Mouse (Mus musculus) kidney, adult 9 months (tissue): ENCODE measurements around the gene Ppm1l.

Experiments used
- DNase-seq: peaks from one replicate; pipeline ENCODE4 v3.0.0; 2022

Ppm1l gene

GRCm38 (mm10) chr3:69502009-69502408 is 185.3 kb downstream of the Ppm1l start:
- no peak for DNase-seq

- DNase-seq: no peak
Observed at GRCm38 (mm10) chr3:69502527-69502926, 185.9 kb downstream of the Ppm1l start.

GRCm38 (mm10) chr3:69505090-69505489 is 188.4 kb downstream of the Ppm1l start:
- DNase-seq: no peak

- DNase-seq: no peak
Observed at GRCm38 (mm10) chr3:69506352-69506751, 189.7 kb downstream of the Ppm1l start.

GRCm38 (mm10) chr3:69509411-69509952 is 192.8 kb downstream of the Ppm1l start:
- DNase-seq: no peak

- no peak for DNase-seq
Observed at GRCm38 (mm10) chr3:69511881-69512280, 195.2 kb downstream of the Ppm1l start.

GRCm38 (mm10) chr3:69512402-69512801 is 195.7 kb downstream of the Ppm1l start:
- DNase-seq: no peak

GRCm38 (mm10) chr3:69515730-69516350 is 199.2 kb downstream of the Ppm1l start:
- peak; percentile 26 for DNase-seq

GRCm38 (mm10) chr3:69519188-69519587 is 202.5 kb downstream of the Ppm1l start:
- no peak for DNase-seq

GRCm38 (mm10) chr3:69519789-69520558 is 203.3 kb downstream of the Ppm1l start:
- DNase-seq: no peak

- DNase-seq: no peak
Observed at GRCm38 (mm10) chr3:69522270-69522669, 205.6 kb downstream of the Ppm1l start.

- DNase-seq: no peak
Observed at GRCm38 (mm10) chr3:69524356-69525071, 207.9 kb downstream of the Ppm1l start.

GRCm38 (mm10) chr3:69525072-69525529 is 208.4 kb downstream of the Ppm1l start:
- no peak for DNase-seq

GRCm38 (mm10) chr3:69527384-69527783 is 210.7 kb downstream of the Ppm1l start:
- no peak for DNase-seq

GRCm38 (mm10) chr3:69529576-69529975 is 212.9 kb downstream of the Ppm1l start:
- DNase-seq: no peak

- DNase-seq: no peak
Observed at GRCm38 (mm10) chr3:69531511-69531910, 214.8 kb downstream of the Ppm1l start.

GRCm38 (mm10) chr3:69532687-69533086 is 216.0 kb downstream of the Ppm1l start:
- DNase-seq: no peak

- no peak for DNase-seq
Observed at GRCm38 (mm10) chr3:69535486-69535885, 218.8 kb downstream of the Ppm1l start.

GRCm38 (mm10) chr3:69535941-69536647 is 219.4 kb downstream of the Ppm1l start:
- no peak for DNase-seq

GRCm38 (mm10) chr3:69542962-69543361 is 226.3 kb downstream of the Ppm1l start:
- no peak for DNase-seq

GRCm38 (mm10) chr3:69543730-69544129 is 227.1 kb downstream of the Ppm1l start:
- DNase-seq: no peak

- DNase-seq: no peak
Observed at GRCm38 (mm10) chr3:69545017-69545416, 228.4 kb downstream of the Ppm1l start.
